Mouse (Mus musculus) layer of hippocampus, postnatal 10 days (tissue): ENCODE data around the gene Myo1d. TPM values are rescaled to one million over a fixed set of nuclear protein-coding genes. Genes with fewer than 3 reads are reported as not detected.

Experiments
- DNase-seq, 2 experiments: peaks; one replicate each; pipeline ENCODE4 v3.0.0; 2021; ENCODE audit warnings: low spot score in 2 of 2
- total RNA-seq, 2 experiments: library from RNA; stranded (reverse); gene quantifications; 2 replicates each; pipeline ENCODE4 v1.2.3; 2021

The Myo1d gene
- total RNA-seq, 2 experiments from 2014 or later = 2.6 to 3.0 TPM

GRCm38 (mm10) chr11:80449859-80450258 is 330.0 kb downstream of the Myo1d start:
- no peak for DNase-seq

GRCm38 (mm10) chr11:80446916-80447315 is 332.9 kb downstream of the Myo1d start:
- no peak for DNase-seq

Other genes starting within 250 kb of the Myo1d start
- gene Tmem98, start 30.1 kb upstream of the Myo1d start, total RNA-seq = 1 to 10 TPM; 5.8 to 6.3 TPM
- not detected for gene Spaca3, start 78.3 kb upstream of the Myo1d start, total RNA-seq